Mouse (Mus musculus) hindbrain, embryonic 13.5 days (tissue): ENCODE results near the gene Olfr958. TPM values are rescaled to one million over a fixed set of nuclear protein-coding genes. Genes with fewer than 3 reads are reported as not detected.

Experiments
- ATAC-seq: fragments of 200-750 bp; cut with Nextera tagmentation; 2 replicates; pipeline ENCODE4 v1.8.0; 2017; ENCODE audit warnings: moderate TSS enrichment; ENCODE audit not compliant: low FRiP score
- H3K27ac ChIP-seq: fragments of 300-500 bp; sonication (generic); 2 replicates; pipeline ENCODE4 v1.5.1; 2015; ENCODE audit warnings: inconsistent platforms, mild to moderate bottlenecking, moderate library complexity
- H3K27me3 ChIP-seq: fragments of 300-500 bp; sonication (generic); 2 replicates; pipeline ENCODE4 v1.6.1; 2015; ENCODE audit warnings: mild to moderate bottlenecking, inconsistent platforms
- H3K36me3 ChIP-seq: fragments of 300-500 bp; sonication (generic); 2 replicates; pipeline ENCODE4 v1.6.1; 2015; ENCODE audit warnings: mild to moderate bottlenecking, inconsistent platforms
- H3K4me1 ChIP-seq: fragments of 300-500 bp; sonication (generic); replicated peaks from 2 replicates; pipeline ENCODE4 v1.6.1; 2015; ENCODE audit warnings: inconsistent platforms
- H3K4me2 ChIP-seq: fragments of 300-500 bp; sonication (generic); 2 replicates; pipeline ENCODE4 v1.6.1; 2015; ENCODE audit warnings: inconsistent platforms, mild to moderate bottlenecking, moderate library complexity
- H3K4me3 ChIP-seq: fragments of 300-500 bp; sonication (generic); 2 replicates; pipeline ENCODE4 v1.5.1; 2015; ENCODE audit warnings: mild to moderate bottlenecking, inconsistent platforms
- H3K9ac ChIP-seq: fragments of 300-500 bp; sonication (generic); 2 replicates; pipeline ENCODE4 v1.6.1; 2015; ENCODE audit warnings: mild to moderate bottlenecking, inconsistent platforms
- H3K9me3 ChIP-seq: fragments of 300-500 bp; sonication (generic); 2 replicates; pipeline ENCODE4 v1.6.1; 2016; ENCODE audit warnings: inconsistent platforms
- WGBS: fragments of 180-500 bp; shearing (Covaris S2); methylation state at CpG from one replicate; pipeline ENCODE4 v1.1.7; 2015; 5-methylcytosine and 5-hydroxymethylcytosine counted together
- polyA plus RNA-seq: library from polyadenylated mRNA; unstranded; fragments of >200 nt; fragmentation: Nextera tagmentation; extraction: Ambion mirVana; gene quantifications from 2 replicates; pipeline ENCODE4 v1.2.1, GENCODE M21; 2015

Olfr958 gene
- polyA plus RNA-seq, 1 experiment from 2014 or later = not detected

DNA sequence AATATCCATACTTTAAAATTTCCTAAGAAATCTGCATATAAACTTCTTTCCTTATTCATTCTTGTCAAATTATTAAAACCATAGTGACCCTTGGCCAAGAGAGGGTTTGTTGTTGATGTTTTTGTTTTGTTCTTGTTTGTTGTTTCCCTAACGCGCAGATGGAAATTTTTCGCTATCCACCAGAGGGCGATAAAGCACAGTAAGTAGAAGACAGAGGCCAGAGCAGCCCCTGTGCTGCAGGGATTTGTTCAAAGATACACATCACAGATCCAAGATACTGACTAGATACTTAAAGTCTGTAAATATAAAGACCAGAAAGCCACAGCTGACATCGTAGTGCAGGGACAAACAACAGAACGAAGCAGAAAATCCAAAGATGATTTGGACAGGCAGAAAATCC, 44.9 kb downstream of the Olfr958 start:
- Histone ChIP-seq H3K27ac (no peak overlapping the region), H3K9me3 (no peaks in the 10 kb centered on the region), H3K4me3 (no peak overlapping the region), H3K4me2 (no peak overlapping the region), H3K36me3 (no peaks in the 10 kb centered on the region), H3K4me1 (no peaks in the 10 kb centered on the region), H3K9ac (no peak overlapping the region), H3K27me3 (no peaks in the 10 kb centered on the region)
- peak; percentile 86 for ATAC-seq
- WGBS = 8% methylated on average over 6 of the region's 6 CpGs

Other genes with a start within 250 kb of the Olfr958 start
- not detected in 2 replicates for gene Olfr948, start 228.0 kb downstream of the Olfr958 start, polyA plus RNA-seq
- gene Olfr951, start 166.6 kb downstream of the Olfr958 start, polyA plus RNA-seq = not detected in 2 replicates
- gene Olfr952, start 126.9 kb downstream of the Olfr958 start, polyA plus RNA-seq = not detected in 2 replicates
- gene Olfr954, start 97.4 kb downstream of the Olfr958 start, polyA plus RNA-seq = not detected in 2 replicates
- not detected in 2 replicates for gene Olfr955, start 82.1 kb downstream of the Olfr958 start, polyA plus RNA-seq
- gene Olfr44, start 60.1 kb downstream of the Olfr958 start, polyA plus RNA-seq = not detected in 2 replicates
- gene Olfr957, start 38.2 kb downstream of the Olfr958 start, polyA plus RNA-seq = not detected in 2 replicates
- not detected in 2 replicates for gene Olfr959, start 21.5 kb upstream of the Olfr958 start, polyA plus RNA-seq
- 63.0 and 69.8 TPM in 2 replicates for gene AW551984, start 50.3 kb upstream of the Olfr958 start, polyA plus RNA-seq
- not detected in 2 replicates for gene Olfr148, start 56.6 kb upstream of the Olfr958 start, polyA plus RNA-seq
- gene Olfr960, start 67.3 kb upstream of the Olfr958 start, polyA plus RNA-seq = not detected in 2 replicates
- not detected in 2 replicates for gene Olfr961, start 91.0 kb upstream of the Olfr958 start, polyA plus RNA-seq
- not detected in 2 replicates for gene Olfr963, start 113.2 kb upstream of the Olfr958 start, polyA plus RNA-seq
- gene Olfr149, start 153.1 kb upstream of the Olfr958 start, polyA plus RNA-seq = not detected in 2 replicates
- not detected in 2 replicates for gene Olfr965, start 157.3 kb upstream of the Olfr958 start, polyA plus RNA-seq
- not detected in 2 replicates for gene Olfr150, start 176.9 kb upstream of the Olfr958 start, polyA plus RNA-seq
- not detected in 2 replicates for gene Olfr967, start 192.2 kb upstream of the Olfr958 start, polyA plus RNA-seq
- not detected in 2 replicates for gene Olfr968, start 229.2 kb upstream of the Olfr958 start, polyA plus RNA-seq
- gene Olfr969, start 236.9 kb upstream of the Olfr958 start, polyA plus RNA-seq = not detected in 2 replicates